Comparison of ENCODE assay signal across 9 mouse cellular contexts in the genomic region with DNA sequence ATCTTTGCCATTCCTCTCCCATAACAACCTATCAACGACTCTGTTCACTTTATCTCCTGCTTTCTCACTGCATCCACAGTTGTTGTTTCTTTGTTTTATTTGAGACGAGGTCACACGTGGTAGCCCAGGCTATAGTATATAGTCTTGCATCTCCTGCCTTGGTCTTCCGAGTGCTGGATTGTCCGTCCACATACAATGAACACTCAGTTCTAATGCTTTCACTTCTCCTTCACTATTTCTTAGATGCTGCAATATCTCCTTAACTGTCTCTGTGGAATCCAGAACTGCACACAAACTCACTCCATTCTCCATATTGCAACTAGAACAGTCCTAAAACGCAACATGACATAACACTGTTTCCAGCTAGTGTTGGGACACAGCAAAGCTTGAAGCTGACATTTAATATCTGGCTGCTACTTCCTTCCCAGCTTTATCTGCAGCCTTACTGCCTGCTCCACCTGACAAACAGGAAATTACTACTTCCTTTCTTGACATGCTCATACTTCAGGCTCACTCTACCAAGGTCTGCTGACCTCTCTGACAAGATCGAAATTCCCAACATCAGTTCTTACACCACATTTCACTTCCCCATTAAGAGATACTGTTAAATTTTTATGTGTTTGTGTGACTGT. TPM values are rescaled to one million over a fixed set of nuclear protein-coding genes. Genes with fewer than 3 reads are reported as not detected.
DNase-seq lines count a peak whose midpoint lies in the region; ATAC-seq and TF ChIP-seq lines count a peak whose summit lies in the region.
"Had no signal": no experiment of that assay in that cellular context is flagged by ENCODE, and none has a peak within 500 bp of the region (broad histone marks: within the 10 kb centered on the region; RNA-seq: fewer than 3 reads in every experiment).

No protein-coding gene starts in this region.

- TF ChIP-seq CTCF in lung, adult 2 months (IDR thresholded peaks at IDR 0.05; ENCODE audit: insufficient read depth, low read length): no peak

- WGBS in lung, embryonic 16.5 days: 62% methylated on average over 7 of the region's 7 CpGs
- 53% methylated on average over 7 of the region's 7 CpGs for WGBS in lung, adult 2 months
- WGBS in embryonic facial prominence, embryonic 14.5 days: 70% methylated on average over 7 of the region's 7 CpGs
- 74% methylated on average over 7 of the region's 7 CpGs for WGBS in limb, embryonic 15.5 days
- 88% methylated on average over 7 of the region's 7 CpGs for WGBS in forebrain, embryonic 10.5 days

- TF ChIP-seq POLR2A in lung, adult 2 months (IDR thresholded peaks at IDR 0.05; ENCODE audit: borderline replicate concordance, extremely low read depth, low read depth, low read length): no peak

- 0 out of 2 replicates have a peak, but pooled peaks have one; percentile 36 for ATAC-seq in lung, embryonic 16.5 days (ENCODE audit: low read depth)
- no peak for ATAC-seq in embryonic facial prominence, embryonic 14.5 days (ENCODE audit: low read depth)
- ATAC-seq in limb, embryonic 15.5 days (ENCODE audit: insufficient number of reproducible peaks, low FRiP score, low TSS enrichment, low read depth): no peak

- no peak overlapping the region for H3K4me2 ChIP-seq in lung, embryonic 16.5 days (ENCODE audit: low read depth, low read length)
- H3K4me2 ChIP-seq in embryonic facial prominence, embryonic 14.5 days (ENCODE audit: low read depth, low read length): no peak overlapping the region
- no peak overlapping the region for H3K4me2 ChIP-seq in limb, embryonic 15.5 days

- no peaks in the 10 kb centered on the region for H3K27me3 ChIP-seq in lung, embryonic 16.5 days (ENCODE audit: control insufficient read depth, insufficient read depth, low read depth, low read length)
- no peaks in the 10 kb centered on the region for H3K27me3 ChIP-seq in embryonic facial prominence, embryonic 14.5 days (replicated peaks; ENCODE audit: control insufficient read depth, insufficient read depth, low read length)
- no peaks in the 10 kb centered on the region for H3K27me3 ChIP-seq in limb, embryonic 15.5 days
- H3K27me3 ChIP-seq in splenic B cell, adult 2 months (ENCODE audit: control insufficient read depth, insufficient read depth, low read length, poor library complexity, severe bottlenecking): no peaks in the 10 kb centered on the region
- no peaks in the 10 kb centered on the region for H3K27me3 ChIP-seq in forebrain, embryonic 10.5 days (ENCODE audit: poor library complexity, severe bottlenecking)

- no peaks in the 10 kb centered on the region for H3K9me3 ChIP-seq in lung, embryonic 16.5 days (ENCODE audit: control insufficient read depth, low read length)
- H3K9me3 ChIP-seq in embryonic facial prominence, embryonic 14.5 days (ENCODE audit: control insufficient read depth, low read length): no peaks in the 10 kb centered on the region
- no peaks in the 10 kb centered on the region for H3K9me3 ChIP-seq in limb, embryonic 15.5 days
- H3K9me3 ChIP-seq in forebrain, embryonic 10.5 days: no peaks in the 10 kb centered on the region

- DNase-seq in lung, adult 2 months: no peak
- DNase-seq in embryonic facial prominence, embryonic 14.5 days (ENCODE audit: low spot score): no peak
- peak; percentile 66 for DNase-seq in splenic B cell, adult 2 months (ENCODE audit: low read depth, low spot score)
- DNase-seq in ovary, postnatal 14 days (ENCODE audit: low spot score): no peak
- no peak for DNase-seq in forebrain, embryonic 10.5 days (ENCODE audit: extremely low spot score, low spot score)
- no peak for DNase-seq in adrenal gland, postnatal 10 days
- DNase-seq: cerebellum, postnatal 14 days had no signal

- H3K9ac ChIP-seq in lung, embryonic 16.5 days (ENCODE audit: low read length): no peak overlapping the region
- H3K9ac ChIP-seq in embryonic facial prominence, embryonic 14.5 days (ENCODE audit: low read depth, low read length): no peak overlapping the region
- H3K9ac ChIP-seq in limb, embryonic 15.5 days: no peak overlapping the region

- H3K36me3 ChIP-seq in lung, embryonic 16.5 days (ENCODE audit: control insufficient read depth, insufficient read depth, low read length): peaks cover 4% of the 10 kb centered on the region; the same call in 1 of the 2 replicates
- H3K36me3 ChIP-seq in embryonic facial prominence, embryonic 14.5 days (ENCODE audit: control insufficient read depth, insufficient read depth, low read length): peaks cover 4% of the 10 kb centered on the region; the same call in 1 of the 2 replicates
- H3K36me3 ChIP-seq in limb, embryonic 15.5 days: 0 out of 2 replicates have a peak, but pooled peaks cover 4% of the 10 kb centered on the region
- no peaks in the 10 kb centered on the region for H3K36me3 ChIP-seq in splenic B cell, adult 2 months (ENCODE audit: control insufficient read depth, insufficient read depth, low read length, poor library complexity, severe bottlenecking)
- H3K36me3 ChIP-seq in forebrain, embryonic 10.5 days (replicated peaks): peaks cover 5% of the 10 kb centered on the region; the same call in 1 of the 2 replicates

- no peak overlapping the region for H3K4me3 ChIP-seq in lung, embryonic 16.5 days (ENCODE audit: low read length)
- no peak overlapping the region for H3K4me3 ChIP-seq in lung, adult 2 months (replicated peaks; ENCODE audit: extremely low read depth, low read depth, low read length)
- no peak overlapping the region for H3K4me3 ChIP-seq in embryonic facial prominence, embryonic 14.5 days (ENCODE audit: low read depth, low read length)
- no peak overlapping the region for H3K4me3 ChIP-seq in limb, embryonic 15.5 days
- H3K4me3 ChIP-seq in forebrain, embryonic 10.5 days: no peak overlapping the region

- no peaks in the 10 kb centered on the region for H3K4me1 ChIP-seq in lung, embryonic 16.5 days (replicated peaks; ENCODE audit: control insufficient read depth, insufficient read depth, low read length)
- H3K4me1 ChIP-seq in lung, adult 2 months (ENCODE audit: control insufficient read depth, insufficient read depth, low read length): peaks cover 13% of the 10 kb centered on the region
- no peaks in the 10 kb centered on the region; the same call in 1 of the 2 replicates for H3K4me1 ChIP-seq in embryonic facial prominence, embryonic 14.5 days (ENCODE audit: control insufficient read depth, insufficient read depth, low read length)
- H3K4me1 ChIP-seq in limb, embryonic 15.5 days: peaks cover 6% of the 10 kb centered on the region
- no peaks in the 10 kb centered on the region for H3K4me1 ChIP-seq in forebrain, embryonic 10.5 days

- H3K27ac ChIP-seq in lung, embryonic 16.5 days (ENCODE audit: low read length): no peak overlapping the region
- 0 out of 2 replicates have a peak overlapping the region, but pooled peaks have one; percentile 25 for H3K27ac ChIP-seq in embryonic facial prominence, embryonic 14.5 days (replicated peaks; ENCODE audit: low read depth, low read length)
- peak overlapping the region; percentile 72 for H3K27ac ChIP-seq in limb, embryonic 15.5 days
- no peak overlapping the region for H3K27ac ChIP-seq in forebrain, embryonic 10.5 days

RNA-seq across cellular contexts. Expression of a gene that starts 13.3 kb away (rescaled TPM):
- 8.5 and 9.0 TPM in 2 replicates for polyA plus RNA-seq in lung, embryonic 16.5 days (2015; fragmentation: Nextera tagmentation; extraction: Ambion mirVana)
- 3.7 and 5.5 TPM in 2 replicates for polyA plus RNA-seq in lung, adult 2 months (2012; rRNA removed)
- polyA plus RNA-seq in embryonic facial prominence, embryonic 14.5 days (2014; fragmentation: Nextera tagmentation; extraction: Ambion mirVana): 8.3 and 9.0 TPM in 2 replicates
- 8.1 and 9.4 TPM in 2 replicates for polyA plus RNA-seq in limb, embryonic 15.5 days (2015; fragmentation: Nextera tagmentation; extraction: Ambion mirVana)
- polyA plus RNA-seq in forebrain, embryonic 10.5 days (2016; fragmentation: Nextera tagmentation; extraction: Ambion mirVana): 8.7 and 9.4 TPM in 2 replicates
- total RNA-seq in adrenal gland, postnatal 10 days (2021): 10 to 100 TPM in 1 of 2 experiments, 1 to 10 TPM in 1; 8.6 to 11.5 TPM

RNA-seq across cellular contexts. Expression of a gene that starts 31.1 kb away (rescaled TPM):
- 67.5 and 70.2 TPM in 2 replicates for polyA plus RNA-seq in lung, embryonic 16.5 days (2015; fragmentation: Nextera tagmentation; extraction: Ambion mirVana)
- 6.3 and 8.7 TPM in 2 replicates for polyA plus RNA-seq in lung, adult 2 months (2012; rRNA removed)
- polyA plus RNA-seq in embryonic facial prominence, embryonic 14.5 days (2014; fragmentation: Nextera tagmentation; extraction: Ambion mirVana): 39.8 and 49.1 TPM in 2 replicates
- 41.8 and 42.0 TPM in 2 replicates for polyA plus RNA-seq in limb, embryonic 15.5 days (2015; fragmentation: Nextera tagmentation; extraction: Ambion mirVana)
- 50.7 and 53.4 TPM in 2 replicates for polyA plus RNA-seq in forebrain, embryonic 10.5 days (2016; fragmentation: Nextera tagmentation; extraction: Ambion mirVana)
- 10 to 100 TPM; 28.2 to 31.0 TPM for total RNA-seq in adrenal gland, postnatal 10 days (2021)

RNA-seq across cellular contexts. Expression of a gene that starts 31.3 kb away (rescaled TPM):
- polyA plus RNA-seq in lung, embryonic 16.5 days (2015; fragmentation: Nextera tagmentation; extraction: Ambion mirVana): 2.5 and 2.9 TPM in 2 replicates
- polyA plus RNA-seq in lung, adult 2 months (2012; rRNA removed): 1.5 and 1.7 TPM in 2 replicates
- polyA plus RNA-seq in embryonic facial prominence, embryonic 14.5 days (2014; fragmentation: Nextera tagmentation; extraction: Ambion mirVana): 1.4 and 1.8 TPM in 2 replicates
- 1.9 and 2.2 TPM in 2 replicates for polyA plus RNA-seq in limb, embryonic 15.5 days (2015; fragmentation: Nextera tagmentation; extraction: Ambion mirVana)
- polyA plus RNA-seq in forebrain, embryonic 10.5 days (2016; fragmentation: Nextera tagmentation; extraction: Ambion mirVana): 1.3 and 1.7 TPM in 2 replicates
- total RNA-seq in adrenal gland, postnatal 10 days (2021): 1 to 10 TPM in 1 of 2 experiments, under 1 TPM in 1; 0.78 to 1.2 TPM

RNA-seq across cellular contexts. Expression of a gene that starts 37.8 kb away (rescaled TPM):
- polyA plus RNA-seq in lung, embryonic 16.5 days (2015; fragmentation: Nextera tagmentation; extraction: Ambion mirVana): 83.3 and 86.6 TPM in 2 replicates
- 92.1 and 92.6 TPM in 2 replicates for polyA plus RNA-seq in lung, adult 2 months (2012; rRNA removed)
- 74.5 and 91.6 TPM in 2 replicates for polyA plus RNA-seq in embryonic facial prominence, embryonic 14.5 days (2014; fragmentation: Nextera tagmentation; extraction: Ambion mirVana)
- 79.4 and 83.8 TPM in 2 replicates for polyA plus RNA-seq in limb, embryonic 15.5 days (2015; fragmentation: Nextera tagmentation; extraction: Ambion mirVana)
- polyA plus RNA-seq in forebrain, embryonic 10.5 days (2016; fragmentation: Nextera tagmentation; extraction: Ambion mirVana): 123 and 129 TPM in 2 replicates
- total RNA-seq in adrenal gland, postnatal 10 days (2021): 10 to 100 TPM; 59.5 to 62.7 TPM

Comparison
In these comparisons a context has a peak if more than half of its experiments do, and no peak if none do; other contexts are left out.
1. H3K27ac ChIP-seq: peak in embryonic facial prominence, embryonic 14.5 days (single experiment) and limb, embryonic 15.5 days (single experiment); none in lung, embryonic 16.5 days (single experiment) and forebrain, embryonic 10.5 days (single experiment).